25 mouse cellular contexts compared by ENCODE assay signal in genomic region chr9:99873116-99873620, GRCm38 (mm10). TPM values are rescaled to one million over a fixed set of nuclear protein-coding genes. Genes with fewer than 3 reads are reported as not detected.
A peak's percentile ranks its signal among the peaks of the same experiment; 100 is the strongest.
DNase-seq lines count a peak whose midpoint lies in the region; ATAC-seq and TF ChIP-seq lines count a peak whose summit lies in the region.
"Had no signal": no experiment of that assay in that cellular context is flagged by ENCODE, and none has a peak within 500 bp of the region (broad histone marks: within the 10 kb centered on the region; RNA-seq: fewer than 3 reads in every experiment).

No protein-coding gene starts in this region.

- no peak overlapping the region for H3K4me2 ChIP-seq in intestine, embryonic 14.5 days (ENCODE audit: low read length)
- no peak overlapping the region for H3K4me2 ChIP-seq in intestine, embryonic 15.5 days (replicated peaks)
- H3K4me2 ChIP-seq in hindbrain, embryonic 16.5 days (ENCODE audit: low read length): no peak overlapping the region
- H3K4me2 ChIP-seq in midbrain, embryonic 16.5 days (ENCODE audit: low read length): peak overlapping the region; percentile 52
- no peak overlapping the region for H3K4me2 ChIP-seq in kidney, embryonic 14.5 days (replicated peaks; ENCODE audit: low read depth, low read length)
- H3K4me2 ChIP-seq: embryonic facial prominence, embryonic 12.5 days had no signal

- no peak overlapping the region for H3K27ac ChIP-seq in intestine, embryonic 14.5 days (ENCODE audit: low read depth)
- no peak overlapping the region for H3K27ac ChIP-seq in intestine, embryonic 15.5 days
- no peak overlapping the region for H3K27ac ChIP-seq in hindbrain, embryonic 16.5 days (ENCODE audit: low read depth, low read length)
- peak overlapping the region; percentile 87 for H3K27ac ChIP-seq in midbrain, embryonic 16.5 days (ENCODE audit: low read length)
- H3K27ac ChIP-seq in kidney, embryonic 14.5 days (ENCODE audit: low read depth, low read length): no peak overlapping the region
- no peak overlapping the region for H3K27ac ChIP-seq in left cerebral cortex, adult 2 months
- H3K27ac ChIP-seq: embryonic facial prominence, embryonic 12.5 days had no signal

- no peaks in the 10 kb centered on the region for H3K36me3 ChIP-seq in intestine, embryonic 14.5 days (ENCODE audit: control insufficient read depth, insufficient read depth, low read length)
- no peaks in the 10 kb centered on the region for H3K36me3 ChIP-seq in intestine, embryonic 15.5 days
- no peaks in the 10 kb centered on the region for H3K36me3 ChIP-seq in hindbrain, embryonic 16.5 days (ENCODE audit: control insufficient read depth, insufficient read depth, low read length)
- no peaks in the 10 kb centered on the region for H3K36me3 ChIP-seq in midbrain, embryonic 16.5 days (ENCODE audit: control insufficient read depth, insufficient read depth, low read length)
- H3K36me3 ChIP-seq in kidney, embryonic 14.5 days (ENCODE audit: control insufficient read depth, insufficient read depth, low read length): no peaks in the 10 kb centered on the region
- H3K36me3 ChIP-seq: embryonic facial prominence, embryonic 12.5 days; G1E had no signal

- TF ChIP-seq CTCF in left cerebral cortex, adult 2 months (IDR thresholded peaks at IDR 0.05): no peak

- peak; percentile 56 for DNase-seq in intestine, embryonic 14.5 days (ENCODE audit: low spot score)
- DNase-seq in embryo, embryonic 11 days: peak; percentile 42
- no peak for DNase-seq in left cerebral cortex, postnatal 14 days (ENCODE audit: low spot score in 2 of 2)
- DNase-seq in left cerebral cortex, adult 2 months (ENCODE audit: extremely low spot score in 1 of 2, low spot score in 2 of 2): no peak
- DNase-seq: adrenal gland, postnatal 36 days; cerebellum, adult 9-11 months; heart, adult 18-20 months; thymus, postnatal 25 days had no signal

- H3K27me3 ChIP-seq in intestine, embryonic 14.5 days (replicated peaks; ENCODE audit: control insufficient read depth, insufficient read depth, low read length): peaks cover 100% of the 10 kb centered on the region
- peaks cover 95% of the 10 kb centered on the region for H3K27me3 ChIP-seq in intestine, embryonic 15.5 days (replicated peaks)
- peaks cover 43% of the 10 kb centered on the region for H3K27me3 ChIP-seq in hindbrain, embryonic 16.5 days (replicated peaks; ENCODE audit: control insufficient read depth, insufficient read depth, low read length)
- H3K27me3 ChIP-seq in midbrain, embryonic 16.5 days (ENCODE audit: control insufficient read depth, insufficient read depth, low read depth, low read length): peaks cover 32% of the 10 kb centered on the region
- peaks cover 98% of the 10 kb centered on the region for H3K27me3 ChIP-seq in kidney, embryonic 14.5 days (ENCODE audit: control insufficient read depth, insufficient read depth, low read length)

- intact Hi-C loops in left cerebral cortex, postnatal 14 days (cut with DNase I): loop anchor here (5.0 kb wide), 1 partner anchor 916 kb away; the partner anchor contains the start of gene Foxl2
- intact Hi-C loops in left cerebral cortex, adult 2 months (cut with DNase I): loop anchor here (5.0 kb wide), 1 partner anchor 916 kb away; the partner anchor contains the start of gene Foxl2

- H3K4me1 ChIP-seq in intestine, embryonic 14.5 days (replicated peaks; ENCODE audit: control insufficient read depth, insufficient read depth, low read length): peaks cover 6% of the 10 kb centered on the region; the same call in 1 of the 2 replicates
- peaks cover 24% of the 10 kb centered on the region for H3K4me1 ChIP-seq in intestine, embryonic 15.5 days (replicated peaks)
- peaks cover 27% of the 10 kb centered on the region for H3K4me1 ChIP-seq in hindbrain, embryonic 16.5 days (ENCODE audit: control insufficient read depth, insufficient read depth, low read depth, low read length)
- H3K4me1 ChIP-seq in midbrain, embryonic 16.5 days (ENCODE audit: control insufficient read depth, insufficient read depth, low read length): peaks cover 27% of the 10 kb centered on the region
- H3K4me1 ChIP-seq in kidney, embryonic 14.5 days (ENCODE audit: control insufficient read depth, insufficient read depth, low read length): peaks cover 8% of the 10 kb centered on the region; the same call in 1 of the 2 replicates

- no peak overlapping the region for H3K4me3 ChIP-seq in intestine, embryonic 14.5 days (ENCODE audit: low read depth, low read length)
- H3K4me3 ChIP-seq in intestine, embryonic 15.5 days (replicated peaks): no peak overlapping the region
- peak overlapping the region; percentile 4; the same call in 1 of the 2 replicates for H3K4me3 ChIP-seq in hindbrain, embryonic 16.5 days (ENCODE audit: low read length)
- H3K4me3 ChIP-seq in midbrain, embryonic 16.5 days (ENCODE audit: low read depth, low read length): peak overlapping the region; percentile 38
- H3K4me3 ChIP-seq in kidney, embryonic 14.5 days (ENCODE audit: low read length): no peak overlapping the region
- no peak overlapping the region for H3K4me3 ChIP-seq in left cerebral cortex, adult 2 months
- H3K4me3 ChIP-seq: embryonic facial prominence, embryonic 12.5 days had no signal

- no peak overlapping the region for H3K9ac ChIP-seq in intestine, embryonic 14.5 days (ENCODE audit: low read length)
- no peak overlapping the region for H3K9ac ChIP-seq in intestine, embryonic 15.5 days
- H3K9ac ChIP-seq in hindbrain, embryonic 16.5 days (ENCODE audit: low read depth, low read length): no peak overlapping the region
- peak overlapping the region; percentile 55; the same call in 1 of the 2 replicates for H3K9ac ChIP-seq in midbrain, embryonic 16.5 days (ENCODE audit: low read depth, low read length)
- no peak overlapping the region for H3K9ac ChIP-seq in kidney, embryonic 14.5 days (ENCODE audit: low read depth, low read length)
- H3K9ac ChIP-seq: embryonic facial prominence, embryonic 12.5 days had no signal

- WGBS in intestine, embryonic 14.5 days: 2% methylated on average over 15 of the region's 15 CpGs
- WGBS in intestine, embryonic 15.5 days: 1% methylated on average over 15 of the region's 15 CpGs
- WGBS in hindbrain, embryonic 16.5 days: under 1% methylated on average over 15 of the region's 15 CpGs
- WGBS in midbrain, embryonic 16.5 days: under 1% methylated on average over 15 of the region's 15 CpGs
- WGBS in kidney, embryonic 14.5 days: 1% methylated on average over 15 of the region's 15 CpGs

- no peaks in the 10 kb centered on the region for H3K9me3 ChIP-seq in intestine, embryonic 14.5 days (ENCODE audit: control insufficient read depth, low read length)
- H3K9me3 ChIP-seq in intestine, embryonic 15.5 days: no peaks in the 10 kb centered on the region
- no peaks in the 10 kb centered on the region for H3K9me3 ChIP-seq in hindbrain, embryonic 16.5 days (ENCODE audit: control insufficient read depth, low read length)
- H3K9me3 ChIP-seq in midbrain, embryonic 16.5 days (replicated peaks; ENCODE audit: control insufficient read depth, low read length, poor library complexity, severe bottlenecking): no peaks in the 10 kb centered on the region
- no peaks in the 10 kb centered on the region for H3K9me3 ChIP-seq in kidney, embryonic 14.5 days (ENCODE audit: control insufficient read depth, low read length)
- H3K9me3 ChIP-seq: embryonic facial prominence, embryonic 12.5 days had no signal

- no peak for ATAC-seq in intestine, embryonic 14.5 days (replicated peaks; ENCODE audit: low FRiP score, low TSS enrichment, low read depth)
- ATAC-seq in intestine, embryonic 15.5 days: no peak
- ATAC-seq in hindbrain, embryonic 16.5 days: no peak
- no peak for ATAC-seq in midbrain, embryonic 16.5 days
- ATAC-seq in kidney, embryonic 14.5 days (ENCODE audit: low FRiP score, low TSS enrichment): no peak
- ATAC-seq: inflammation-experienced regulatory T-cells, adult 6 months; lung, postnatal 0 days had no signal

RNA-seq across cellular contexts. Expression of gene Sox14, which starts 2.8 kb away (rescaled TPM):
- polyA plus RNA-seq in intestine, embryonic 14.5 days (2014; fragmentation: Nextera tagmentation; extraction: Ambion mirVana): not detected in 2 replicates
- polyA plus RNA-seq in intestine, embryonic 15.5 days (2015; fragmentation: Nextera tagmentation; extraction: Ambion mirVana): not detected in 2 replicates
- polyA plus RNA-seq in hindbrain, embryonic 16.5 days (2015; fragmentation: Nextera tagmentation; extraction: Ambion mirVana): 10.0 and 12.6 TPM in 2 replicates
- 60.0 and 76.6 TPM in 2 replicates for polyA plus RNA-seq in midbrain, embryonic 16.5 days (2015; fragmentation: Nextera tagmentation; extraction: Ambion mirVana)
- polyA plus RNA-seq in kidney, embryonic 14.5 days (2014; fragmentation: Nextera tagmentation; extraction: Ambion mirVana): not detected in 2 replicates
- not detected for total RNA-seq in left cerebral cortex, postnatal 14 days (2021)
- total RNA-seq in left cerebral cortex, adult 2 months (2021): not detected
- total RNA-seq: adrenal gland, postnatal 36 days; gastrocnemius, adult 18-20 months; heart, adult 18-20 months; layer of hippocampus, adult 8-10 months; left cerebral cortex, postnatal 10 days; liver, adult 2 months had no signal
- polyA plus RNA-seq: C2C12; G1E; heart, postnatal 0 days; inflammation-experienced regulatory T-cells, adult 6 months; kidney, embryonic 16.5 days; liver, adult 2 months; lung, postnatal 0 days; spleen, adult 2 months; stomach, embryonic 16.5 days had no signal

Comparison
In these comparisons a context has a peak if more than half of its experiments do, and no peak if none do; other contexts are left out.
1. DNase-seq: peak in intestine, embryonic 14.5 days (single experiment) and embryo, embryonic 11 days (single experiment); none in left cerebral cortex, postnatal 14 days (0 of 2) and left cerebral cortex, adult 2 months (0 of 2).
2. H3K4me3 ChIP-seq: peak in hindbrain, embryonic 16.5 days (single experiment) and midbrain, embryonic 16.5 days (single experiment); none in intestine, embryonic 14.5 days (single experiment), intestine, embryonic 15.5 days (single experiment), kidney, embryonic 14.5 days (single experiment) and left cerebral cortex, adult 2 months (single experiment).
3. RNA of gene Sox14, which starts 2.8 kb away (polyA plus RNA-seq): 60.0 to 76.6 TPM in midbrain, embryonic 16.5 days and 10.0 to 12.6 TPM in hindbrain, embryonic 16.5 days; not detected in kidney, embryonic 14.5 days, not detected in intestine, embryonic 14.5 days and not detected in intestine, embryonic 15.5 days; every median in the first group is over 10 times any median in the second.